Mouse (Mus musculus) heart, embryonic 11.5 days (tissue): ENCODE measurements at regions not wholly inside any gene's neighbourhood (a gene's known extent, or its start where the extent isn't known, plus 50 kb on each side); places are given as distances from the start of the nearest gene placed in this dataset.

Experiments used
- ATAC-seq: fragments of 200-750 bp; cut with Nextera tagmentation; replicated peaks from 2 replicates; pipeline ENCODE4 v1.8.0; 2017; ENCODE audit warnings: moderate library complexity; ENCODE audit not compliant: insufficient number of reproducible peaks, low FRiP score, low TSS enrichment
- H3K27ac ChIP-seq: fragments of 300-500 bp; sonication (generic); 2 replicates; pipeline ENCODE4 v1.5.1; 2014; ENCODE audit warnings: mild to moderate bottlenecking, low read depth, low read length
- H3K27me3 ChIP-seq: fragments of 300-500 bp; sonication (generic); 2 replicates; pipeline ENCODE4 v1.6.1; 2014; ENCODE audit warnings: mild to moderate bottlenecking, low read length, mixed read lengths; ENCODE audit not compliant: control insufficient read depth, insufficient read depth
- H3K36me3 ChIP-seq: fragments of 300-500 bp; sonication (generic); 2 replicates; pipeline ENCODE4 v1.6.1; 2014; ENCODE audit warnings: mild to moderate bottlenecking, low read length, moderate library complexity, mixed read lengths; ENCODE audit not compliant: control insufficient read depth, insufficient read depth
- H3K4me1 ChIP-seq: fragments of 300-500 bp; sonication (generic); 2 replicates; pipeline ENCODE4 v1.6.1; 2014; ENCODE audit warnings: low read length; ENCODE audit not compliant: control insufficient read depth, insufficient read depth
- H3K4me2 ChIP-seq: fragments of 300-500 bp; sonication (generic); 2 replicates; pipeline ENCODE4 v1.6.1; 2014; ENCODE audit warnings: mild to moderate bottlenecking, moderate library complexity
- H3K4me3 ChIP-seq: fragments of 300-500 bp; sonication (generic); 2 replicates; pipeline ENCODE4 v1.5.1; 2014; ENCODE audit warnings: low read depth, low read length
- H3K9ac ChIP-seq: fragments of 300-500 bp; sonication (generic); 2 replicates; pipeline ENCODE4 v1.6.1; 2014; ENCODE audit warnings: mild to moderate bottlenecking, low read depth, low read length, moderate library complexity
- H3K9me3 ChIP-seq: fragments of 300-500 bp; sonication (generic); replicated peaks from 2 replicates; pipeline ENCODE4 v1.6.1; 2016; ENCODE audit warnings: low read length; ENCODE audit not compliant: control insufficient read depth
- WGBS: fragments of 180-500 bp; shearing (Covaris S2); extraction: QIAGEN DNeasy Blood & Tissue Kit; methylation state at CpG from one replicate; pipeline ENCODE4 v1.1.7; 2014; ENCODE audit not compliant: insufficient replicate concordance; 5-methylcytosine and 5-hydroxymethylcytosine counted together

- WGBS = 67% methylated on average over 1 of the region's 1 CpGs
Observed at GRCm38 (mm10) chr3:143508280-143508679, 626.5 kb upstream of the Pkn2 start.

GRCm38 (mm10) chr3:143501017-143501416 is 619.2 kb upstream of the Pkn2 start:
- no peak for ATAC-seq
- no peaks in the 10 kb centered on the region for H3K4me1 ChIP-seq
- no peak overlapping the region for H3K4me2 ChIP-seq
- no peaks in the 10 kb centered on the region for H3K27me3 ChIP-seq
- H3K9ac ChIP-seq = no peak overlapping the region
- H3K36me3 ChIP-seq = no peaks in the 10 kb centered on the region
- no peaks in the 10 kb centered on the region for H3K9me3 ChIP-seq
- WGBS = 46% methylated on average over 2 of the region's 2 CpGs
- H3K4me3 ChIP-seq = no peak overlapping the region
- no peak overlapping the region for H3K27ac ChIP-seq

More at GRCm38 (mm10) chr3:143508280-143508679, 626.5 kb upstream of the Pkn2 start:
- Histone ChIP-seq H3K4me3 (no peak overlapping the region), H3K9me3 (no peaks in the 10 kb centered on the region), H3K27me3 (no peaks in the 10 kb centered on the region), H3K4me1 (no peaks in the 10 kb centered on the region), H3K9ac (no peak overlapping the region), H3K27ac (no peak overlapping the region), H3K36me3 (no peaks in the 10 kb centered on the region), H3K4me2 (no peak overlapping the region)
- no peak for ATAC-seq

- no peak for ATAC-seq
- 77% methylated on average over 4 of the region's 4 CpGs for WGBS
- no peak overlapping the region for H3K4me2 ChIP-seq
- no peaks in the 10 kb centered on the region for H3K9me3 ChIP-seq
- no peaks in the 10 kb centered on the region for H3K36me3 ChIP-seq
- no peaks in the 10 kb centered on the region for H3K4me1 ChIP-seq
- H3K27me3 ChIP-seq = no peaks in the 10 kb centered on the region
- no peak overlapping the region for H3K4me3 ChIP-seq
- H3K27ac ChIP-seq = no peak overlapping the region
- H3K9ac ChIP-seq = no peak overlapping the region
Observed at GRCm38 (mm10) chr3:143495389-143495788, 613.6 kb upstream of the Pkn2 start.

- ATAC-seq = no peak
- Histone ChIP-seq H3K9me3 (no peaks in the 10 kb centered on the region), H3K4me3 (no peak overlapping the region), H3K36me3 (no peaks in the 10 kb centered on the region), H3K4me2 (no peak overlapping the region), H3K27me3 (no peaks in the 10 kb centered on the region), H3K9ac (no peak overlapping the region), H3K4me1 (no peaks in the 10 kb centered on the region), H3K27ac (no peak overlapping the region)
- 70% methylated on average over 8 of the region's 8 CpGs for WGBS
Observed at GRCm38 (mm10) chr3:143477916-143478610, 596.3 kb upstream of the Pkn2 start.

- Histone ChIP-seq H3K9ac (no peak overlapping the region), H3K9me3 (no peaks in the 10 kb centered on the region), H3K27me3 (no peaks in the 10 kb centered on the region), H3K4me1 (no peaks in the 10 kb centered on the region), H3K4me3 (no peak overlapping the region), H3K27ac (no peak overlapping the region), H3K4me2 (no peak overlapping the region), H3K36me3 (no peaks in the 10 kb centered on the region)
- ATAC-seq = no peak
- WGBS = 79% methylated on average over 5 of the region's 5 CpGs
Observed at GRCm38 (mm10) chr3:143475461-143475860, 593.7 kb upstream of the Pkn2 start.

GRCm38 (mm10) chr3:143447005-143447709 is 565.4 kb upstream of the Pkn2 start:
- ATAC-seq = no peak
- Histone ChIP-seq H3K27ac (no peak overlapping the region), H3K4me1 (no peaks in the 10 kb centered on the region), H3K4me3 (no peak overlapping the region), H3K36me3 (no peaks in the 10 kb centered on the region), H3K27me3 (no peaks in the 10 kb centered on the region), H3K4me2 (no peak overlapping the region), H3K9ac (no peak overlapping the region), H3K9me3 (no peaks in the 10 kb centered on the region)
- WGBS = 64% methylated on average over 7 of the region's 7 CpGs

GRCm38 (mm10) chr3:143417401-143417800 is 535.6 kb upstream of the Pkn2 start:
- Histone ChIP-seq H3K27me3 (no peaks in the 10 kb centered on the region), H3K4me1 (no peaks in the 10 kb centered on the region), H3K9ac (no peak overlapping the region), H3K4me2 (no peak overlapping the region), H3K9me3 (no peaks in the 10 kb centered on the region), H3K4me3 (no peak overlapping the region), H3K36me3 (no peaks in the 10 kb centered on the region), H3K27ac (no peak overlapping the region)
- WGBS = 86% methylated on average over 6 of the region's 6 CpGs
- ATAC-seq = no peak

- H3K9me3 ChIP-seq = no peaks in the 10 kb centered on the region
- no peaks in the 10 kb centered on the region for H3K36me3 ChIP-seq
- H3K27me3 ChIP-seq = no peaks in the 10 kb centered on the region
- no peak overlapping the region for H3K4me3 ChIP-seq
- no peaks in the 10 kb centered on the region for H3K4me1 ChIP-seq
- no peak overlapping the region for H3K9ac ChIP-seq
- ATAC-seq = no peak
- no peak overlapping the region for H3K27ac ChIP-seq
- WGBS = 68% methylated on average over 4 of the region's 4 CpGs
- no peak overlapping the region for H3K4me2 ChIP-seq
Observed at GRCm38 (mm10) chr3:143411655-143412054, 529.9 kb upstream of the Pkn2 start.

- no peaks in the 10 kb centered on the region for H3K27me3 ChIP-seq
- WGBS = 77% methylated on average over 2 of the region's 2 CpGs
- no peak overlapping the region for H3K27ac ChIP-seq
- no peak overlapping the region for H3K4me3 ChIP-seq
- H3K9ac ChIP-seq = no peak overlapping the region
- no peaks in the 10 kb centered on the region for H3K4me1 ChIP-seq
- no peak for ATAC-seq
- H3K36me3 ChIP-seq = no peaks in the 10 kb centered on the region
- H3K4me2 ChIP-seq = no peak overlapping the region
- H3K9me3 ChIP-seq = no peaks in the 10 kb centered on the region
Observed at GRCm38 (mm10) chr3:143398966-143399365, 517.2 kb upstream of the Pkn2 start.
